Mouse (Mus musculus): Measurements from ENCODE around the gene Yif1b. TPM values are rescaled to one million over a fixed set of nuclear protein-coding genes. Genes with fewer than 3 reads are reported as not detected.

Yif1b gene
- total and polyA plus RNA-seq, 3 experiments, result 94.8 to 143 TPM; not detected in 1

GRCm38 (mm10) chr7:29281201-29282073 is 43.3 kb downstream of the Yif1b start, which contains the start of gene Spint2:
TSS of gene Spint2 (minus strand) at chr7:29281912.
- Histone ChIP-seq H3K27ac (ENCODE audit: control insufficient read depth, low read depth, low read length) (peak within 1 kb of the TSS; percentile 57), H3K4me1 (ENCODE audit: control insufficient read depth in 1 of 2, insufficient read depth in 2 of 2, low read length in 2 of 2) (peaks cover 22 to 32% of the 10 kb centered on the region in 2 experiments), H3K36me3 (ENCODE audit: control insufficient read depth in 1 of 2, insufficient read depth in 2 of 2, low read length in 2 of 2) (peaks cover 0 to 19% of the 10 kb centered on the region in 2 experiments; a peak in 2 of 4 replicates), H3K27me3 (ENCODE audit: control insufficient read depth in 1 of 2, insufficient read depth in 2 of 2, low read length in 2 of 2) (no peaks in the 10 kb centered on the region), H3K9me3 (replicated peaks; ENCODE audit: insufficient read depth, low read length) (no peaks in the 10 kb centered on the region), H3K9ac (ENCODE audit: control insufficient read depth, low read depth, low read length, poor library complexity, severe bottlenecking) (peak within 1 kb of the TSS; percentile 84), H3K79me2 (ENCODE audit: control insufficient read depth, insufficient read depth, low read length, poor library complexity) (peaks cover 10% of the 10 kb centered on the region), H3K4me3 (ENCODE audit: control insufficient read depth in 1 of 2, insufficient read depth in 1 of 2, low read depth in 2 of 2, low read length in 2 of 2) (peak within 1 kb of the TSS; percentile 82 to 89)
- TF ChIP-seq HCFC1 (IDR thresholded peaks at IDR 0.05; ENCODE audit: low read depth, low read length) (peak; percentile 56; the same call in 1 of the 2 replicates), CHD2 (IDR thresholded peaks at IDR 0.05; ENCODE audit: low read length) (peak; percentile 60), SMC3 (IDR thresholded peaks at IDR 0.05; ENCODE audit: low read depth, low read length) (no peak), NRF1 (IDR thresholded peaks at IDR 0.05; ENCODE audit: insufficient read depth, low read depth, low read length, poor library complexity, severe bottlenecking) (peak; percentile 81), GABPA (IDR thresholded peaks at IDR 0.05; ENCODE audit: low read depth, low read length) (no peak), MXI1 (IDR thresholded peaks at IDR 0.05; ENCODE audit: low read depth, low read length) (no peak), ZMIZ1 (IDR thresholded peaks at IDR 0.05; ENCODE audit: low read depth, low read length) (no peak), SIN3A (IDR thresholded peaks at IDR 0.05; ENCODE audit: low read length) (0 out of 2 replicates have a peak, but pooled peaks have one; percentile 16), JUND (IDR thresholded peaks at IDR 0.05; ENCODE audit: low read depth, low read length) (no peak), TCF12 (IDR thresholded peaks at IDR 0.05; ENCODE audit: low read depth, low read length) (peak; percentile 51), BHLHE40 (IDR thresholded peaks at IDR 0.05; ENCODE audit: borderline replicate concordance, low read depth, low read length) (no peak), MYB (IDR thresholded peaks at IDR 0.05; ENCODE audit: low read depth, low read length) (peak; percentile 21; the same call in 1 of the 2 replicates), POLR2A (IDR thresholded peaks at IDR 0.05; ENCODE audit: control insufficient read depth in 1 of 2, insufficient read depth in 1 of 2, low read depth in 1 of 2, low read length in 2 of 2, poor library complexity in 1 of 2) (peak; percentile 57 to 85; a peak in 3 of 4 replicates), UBTF (IDR thresholded peaks at IDR 0.05; ENCODE audit: borderline replicate concordance, insufficient read depth, low read depth, low read length) (no peak), MEF2A (IDR thresholded peaks at IDR 0.05; ENCODE audit: extremely low read depth, insufficient replicate concordance, low read depth, low read length, poor library complexity, severe bottlenecking) (no peak), GATA1 (IDR thresholded peaks at IDR 0.05; ENCODE audit: low read depth, low read length) (no peak), EP300 (IDR thresholded peaks at IDR 0.05; ENCODE audit: low read depth in 1 of 2, low read length in 2 of 2) (no peak), MAX (IDR thresholded peaks at IDR 0.05; ENCODE audit: low read length) (no peak), MAFK (IDR thresholded peaks at IDR 0.05; ENCODE audit: borderline replicate concordance, low read depth, low read length) (no peak), NELFE (IDR thresholded peaks at IDR 0.05; ENCODE audit: low read depth, low read length) (peak; percentile 53; the same call in 1 of the 2 replicates), CTCF (IDR thresholded peaks at IDR 0.05 in 2 of 3, conservative IDR thresholded peaks at IDR 0.05 in 1 of 3; ENCODE audit: control insufficient read depth in 1 of 3, insufficient read depth in 1 of 3, low read depth in 2 of 3, low read length in 3 of 3, poor library complexity in 1 of 3, severe bottlenecking in 1 of 3) (peak in 2 of 3 experiments; percentile 8 to 33; a peak in 2 of 6 replicates), MYC (IDR thresholded peaks at IDR 0.05; ENCODE audit: low read depth, low read length) (no peak), E2F4 (IDR thresholded peaks at IDR 0.05; ENCODE audit: borderline replicate concordance, low read depth, low read length) (no peak)
- DNase-seq (ENCODE audit: low read depth, low spot score), result peak; percentile 81
